Mouse (Mus musculus) lung, embryonic 16.5 days (tissue): ENCODE measurements at regions not wholly inside any gene's neighbourhood (a gene's known extent, or its start where the extent isn't known, plus 50 kb on each side); places are given as distances from the start of the nearest gene placed in this dataset.

ENCODE experiments used
- ATAC-seq: fragments of 200-750 bp; cut with Nextera tagmentation; 2 replicates; pipeline ENCODE4 v1.8.0; 2017; ENCODE audit warnings: low read depth, mild to moderate bottlenecking, moderate library complexity
- H3K27ac ChIP-seq: fragments of 300-500 bp; sonication (generic); 2 replicates; pipeline ENCODE4 v1.5.1; 2014; ENCODE audit warnings: mild to moderate bottlenecking, control low read depth, low read length
- H3K27me3 ChIP-seq: fragments of 300-500 bp; sonication (generic); 2 replicates; pipeline ENCODE4 v1.6.1; 2014; ENCODE audit warnings: low read depth, low read length, mixed read lengths; ENCODE audit not compliant: control insufficient read depth, insufficient read depth
- H3K36me3 ChIP-seq: fragments of 300-500 bp; sonication (generic); 2 replicates; pipeline ENCODE4 v1.6.1; 2014; ENCODE audit warnings: low read length; ENCODE audit not compliant: control insufficient read depth, insufficient read depth
- H3K4me1 ChIP-seq: fragments of 300-500 bp; sonication (generic); replicated peaks from 2 replicates; pipeline ENCODE4 v1.6.1; 2014; ENCODE audit warnings: low read length, mixed read lengths; ENCODE audit not compliant: control insufficient read depth, insufficient read depth
- H3K4me2 ChIP-seq: fragments of 300-500 bp; sonication (generic); 2 replicates; pipeline ENCODE4 v1.6.1; 2014; ENCODE audit warnings: low read depth, low read length, control low read depth
- H3K4me3 ChIP-seq: fragments of 300-500 bp; sonication (generic); 2 replicates; pipeline ENCODE4 v1.5.1; 2014; ENCODE audit warnings: mild to moderate bottlenecking, low read length, control low read depth
- H3K9ac ChIP-seq: fragments of 300-500 bp; sonication (generic); 2 replicates; pipeline ENCODE4 v1.6.1; 2014; ENCODE audit warnings: low read length, control low read depth
- H3K9me3 ChIP-seq: fragments of 300-500 bp; sonication (generic); 2 replicates; pipeline ENCODE4 v1.6.1; 2016; ENCODE audit warnings: low read length; ENCODE audit not compliant: control insufficient read depth
- WGBS: fragments of 180-500 bp; shearing (Covaris S2); extraction: QIAGEN DNeasy Blood & Tissue Kit; methylation state at CpG from one replicate; pipeline ENCODE4 v1.1.7; 2014; 5-methylcytosine and 5-hydroxymethylcytosine counted together

- Histone ChIP-seq H3K4me1 (no peaks in the 10 kb centered on the region; the same call in 1 of the 2 replicates), H3K9me3 (peaks cover 2% of the 10 kb centered on the region; the same call in 1 of the 2 replicates)
- 69% methylated on average over 4 of the region's 4 CpGs for WGBS
Observed at GRCm38 (mm10) chr3:149314258-149314657, 323.9 kb upstream of the Adgrl2 start.

GRCm38 (mm10) chr3:149313217-149313616 is 322.9 kb upstream of the Adgrl2 start:
- Histone ChIP-seq H3K4me3 (no peak overlapping the region), H3K27ac (no peak overlapping the region), H3K36me3 (no peaks in the 10 kb centered on the region), H3K9me3 (peaks cover 2% of the 10 kb centered on the region; the same call in 1 of the 2 replicates), H3K4me2 (no peak overlapping the region), H3K9ac (no peak overlapping the region), H3K4me1 (no peaks in the 10 kb centered on the region), H3K27me3 (no peaks in the 10 kb centered on the region)
- no peak for ATAC-seq
- 89% methylated on average over 6 of the region's 6 CpGs for WGBS

More at GRCm38 (mm10) chr3:149314258-149314657, 323.9 kb upstream of the Adgrl2 start:
- no peak for ATAC-seq
- H3K27ac ChIP-seq: no peak overlapping the region
- no peak overlapping the region for H3K4me3 ChIP-seq
- H3K27me3 ChIP-seq: no peaks in the 10 kb centered on the region
- no peaks in the 10 kb centered on the region for H3K36me3 ChIP-seq
- no peak overlapping the region for H3K9ac ChIP-seq
- H3K4me2 ChIP-seq: no peak overlapping the region

GRCm38 (mm10) chr3:149311576-149311975 is 321.2 kb upstream of the Adgrl2 start:
- no peak for ATAC-seq
- no peak overlapping the region for H3K9ac ChIP-seq
- H3K27me3 ChIP-seq: no peaks in the 10 kb centered on the region
- WGBS: 83% methylated on average over 8 of the region's 8 CpGs
- H3K9me3 ChIP-seq: peaks cover 2% of the 10 kb centered on the region; the same call in 1 of the 2 replicates
- H3K27ac ChIP-seq: no peak overlapping the region
- no peaks in the 10 kb centered on the region for H3K36me3 ChIP-seq
- no peaks in the 10 kb centered on the region for H3K4me1 ChIP-seq
- H3K4me3 ChIP-seq: no peak overlapping the region
- no peak overlapping the region for H3K4me2 ChIP-seq

- no peak overlapping the region for H3K4me2 ChIP-seq
- ATAC-seq: no peak
- H3K4me3 ChIP-seq: no peak overlapping the region
- H3K4me1 ChIP-seq: no peaks in the 10 kb centered on the region
- WGBS: 72% methylated on average over 3 of the region's 3 CpGs
- H3K36me3 ChIP-seq: no peaks in the 10 kb centered on the region
- no peaks in the 10 kb centered on the region for H3K27me3 ChIP-seq
- H3K9me3 ChIP-seq: peaks cover 2% of the 10 kb centered on the region; the same call in 1 of the 2 replicates
- H3K27ac ChIP-seq: no peak overlapping the region
- no peak overlapping the region for H3K9ac ChIP-seq
Observed at GRCm38 (mm10) chr3:149306709-149307108, 316.4 kb upstream of the Adgrl2 start.

GRCm38 (mm10) chr3:149306291-149306690 is 315.9 kb upstream of the Adgrl2 start:
- Histone ChIP-seq H3K27me3 (no peaks in the 10 kb centered on the region), H3K4me1 (no peaks in the 10 kb centered on the region), H3K36me3 (no peaks in the 10 kb centered on the region), H3K9me3 (no peaks in the 10 kb centered on the region), H3K4me2 (no peak overlapping the region), H3K9ac (no peak overlapping the region), H3K27ac (no peak overlapping the region), H3K4me3 (no peak overlapping the region)
- ATAC-seq: no peak
- WGBS: 61% methylated on average over 5 of the region's 5 CpGs

- H3K27ac ChIP-seq: no peak overlapping the region
- no peak overlapping the region for H3K4me3 ChIP-seq
- H3K4me1 ChIP-seq: no peaks in the 10 kb centered on the region
- H3K36me3 ChIP-seq: no peaks in the 10 kb centered on the region
- H3K4me2 ChIP-seq: peak overlapping the region; percentile 2; the same call in 1 of the 2 replicates
- no peaks in the 10 kb centered on the region for H3K9me3 ChIP-seq
- H3K27me3 ChIP-seq: no peaks in the 10 kb centered on the region
- H3K9ac ChIP-seq: no peak overlapping the region
- ATAC-seq: no peak
- 44% methylated on average over 5 of the region's 5 CpGs for WGBS
Observed at GRCm38 (mm10) chr3:149305440-149305839, 315.1 kb upstream of the Adgrl2 start.

GRCm38 (mm10) chr3:149305011-149305413 is 314.7 kb upstream of the Adgrl2 start:
- 53% methylated on average over 6 of the region's 6 CpGs for WGBS
- no peaks in the 10 kb centered on the region for H3K4me1 ChIP-seq
- H3K9me3 ChIP-seq: no peaks in the 10 kb centered on the region
- ATAC-seq: peak; percentile 78
- H3K36me3 ChIP-seq: no peaks in the 10 kb centered on the region
- no peak overlapping the region for H3K4me3 ChIP-seq
- no peaks in the 10 kb centered on the region for H3K27me3 ChIP-seq
- no peak overlapping the region for H3K9ac ChIP-seq
- peak overlapping the region; percentile 2; the same call in 1 of the 2 replicates for H3K4me2 ChIP-seq
- H3K27ac ChIP-seq: 0 out of 2 replicates have a peak overlapping the region, but pooled peaks have one; percentile 9

- Histone ChIP-seq H3K36me3 (no peaks in the 10 kb centered on the region), H3K27ac (no peak overlapping the region), H3K9ac (no peak overlapping the region), H3K4me1 (no peaks in the 10 kb centered on the region), H3K9me3 (no peaks in the 10 kb centered on the region), H3K4me3 (no peak overlapping the region), H3K4me2 (no peak overlapping the region), H3K27me3 (no peaks in the 10 kb centered on the region)
- WGBS: 84% methylated on average over 5 of the region's 5 CpGs
- ATAC-seq: peak; percentile 45; the same call in 1 of the 2 replicates
Observed at GRCm38 (mm10) chr3:149303418-149303817, 313.1 kb upstream of the Adgrl2 start.

- Histone ChIP-seq H3K4me2 (no peak overlapping the region), H3K9me3 (no peaks in the 10 kb centered on the region), H3K4me3 (no peak overlapping the region), H3K27ac (no peak overlapping the region), H3K9ac (no peak overlapping the region), H3K4me1 (no peaks in the 10 kb centered on the region), H3K27me3 (no peaks in the 10 kb centered on the region), H3K36me3 (no peaks in the 10 kb centered on the region)
- 57% methylated on average over 4 of the region's 4 CpGs for WGBS
- ATAC-seq: no peak
Observed at GRCm38 (mm10) chr3:149300002-149300401, 309.6 kb upstream of the Adgrl2 start.
